Mouse (Mus musculus): ENCODE measurements around the gene Acsl3.

Gene Acsl3

DNA sequence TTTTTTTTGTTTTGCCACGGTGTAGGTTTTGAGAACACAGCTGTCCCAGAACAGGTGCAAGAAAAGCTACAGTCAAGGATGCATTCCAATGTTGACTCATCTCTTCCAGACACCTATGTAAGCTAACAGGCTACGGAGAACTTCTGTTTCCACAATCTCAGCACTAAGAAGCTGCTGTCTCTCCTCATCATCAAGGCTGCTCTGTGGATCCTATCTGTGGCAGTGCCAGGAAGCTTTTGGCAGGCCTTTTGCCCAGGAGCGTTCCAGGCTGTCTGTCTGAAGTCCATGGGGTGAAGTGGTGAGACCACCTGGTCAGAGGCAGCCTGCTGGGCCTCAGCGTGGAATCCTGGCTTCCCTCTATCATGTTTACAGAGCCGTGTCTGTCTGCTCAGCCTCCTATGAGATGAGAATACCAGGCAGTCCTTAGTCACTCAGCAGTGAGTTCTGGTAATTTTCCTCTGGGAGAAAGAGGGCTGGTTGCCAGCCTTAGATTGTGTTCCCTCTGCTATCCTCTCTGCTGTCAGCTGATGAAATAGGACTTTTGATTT, 87.7 kb downstream of the Acsl3 start:
- peak; percentile 78 for DNase-seq
